Mouse (Mus musculus): Measurements from ENCODE around the gene Hebp2.

Gene Hebp2

DNA sequence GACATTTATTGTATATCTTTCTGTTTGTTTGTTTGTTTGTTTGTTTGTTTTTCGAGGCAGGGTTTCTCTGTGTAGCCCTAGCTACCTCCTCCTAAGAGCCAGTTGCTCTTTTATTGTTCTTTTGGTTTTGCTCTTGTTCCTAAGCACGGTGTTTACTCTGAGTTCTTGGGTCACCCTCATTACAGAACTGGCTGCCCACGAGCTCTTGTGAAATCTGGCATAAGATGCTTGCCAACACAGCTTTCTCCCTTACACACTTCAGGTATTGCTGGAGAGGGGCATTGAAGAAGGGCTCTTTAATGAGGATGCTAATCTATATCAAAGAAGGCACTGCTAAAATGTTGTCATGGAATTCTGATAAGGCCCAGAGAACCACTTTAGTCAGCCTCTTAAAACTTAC is 35.2 kb downstream of the Hebp2 start:
- no peak for DNase-seq (ENCODE audit: low read depth)

DNA sequence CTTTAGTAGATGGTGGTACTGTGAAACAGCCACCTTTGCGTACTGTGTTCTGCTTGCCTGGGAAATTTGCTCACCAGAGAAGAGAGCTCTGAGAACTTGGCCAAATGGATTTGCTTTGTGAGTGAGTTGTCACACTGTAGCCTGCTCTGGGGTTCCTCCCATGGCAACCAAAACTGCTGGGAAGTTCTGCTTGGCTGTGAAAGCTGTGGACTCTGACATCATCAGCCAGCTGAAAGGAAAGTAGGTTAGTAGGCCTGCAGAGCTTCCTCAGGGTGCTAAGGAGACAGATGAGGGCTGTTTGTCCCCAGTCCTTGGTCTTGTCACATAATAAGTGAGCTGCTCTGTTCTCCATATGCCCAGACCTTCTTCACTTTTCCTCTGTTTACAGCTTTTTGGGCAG is 37.3 kb downstream of the Hebp2 start:
- no peak for DNase-seq (ENCODE audit: low read depth)

DNA sequence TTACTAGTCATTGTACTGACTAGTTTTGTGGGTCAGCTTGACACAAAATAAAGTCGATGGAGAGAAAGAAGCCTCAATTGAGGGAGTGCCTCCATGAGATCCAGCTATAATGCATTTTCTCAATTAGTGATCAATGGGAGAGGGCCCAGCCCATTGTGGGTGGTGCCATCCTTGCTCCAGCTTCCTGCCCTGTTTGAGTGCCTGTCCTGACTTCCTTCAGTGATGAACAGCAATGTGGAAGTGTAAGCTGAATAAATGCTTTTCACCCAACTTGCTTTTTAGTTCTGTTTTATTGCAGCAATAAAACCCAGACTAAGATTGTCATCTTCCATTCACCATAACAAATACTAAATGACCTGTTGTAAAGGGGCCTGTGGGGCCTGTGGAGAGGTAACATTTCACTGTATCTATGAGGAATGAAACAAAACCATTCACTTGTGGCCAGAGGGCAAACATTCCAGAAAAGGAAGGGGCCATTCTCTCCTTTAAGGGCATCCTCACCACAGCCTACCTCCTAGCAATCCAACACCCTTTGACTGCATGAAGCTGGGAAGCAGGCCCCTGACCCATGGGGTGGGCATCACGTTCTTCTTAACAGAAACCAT is 37.9 kb downstream of the Hebp2 start:
- DNase-seq (ENCODE audit: low read depth), result no peak

DNA sequence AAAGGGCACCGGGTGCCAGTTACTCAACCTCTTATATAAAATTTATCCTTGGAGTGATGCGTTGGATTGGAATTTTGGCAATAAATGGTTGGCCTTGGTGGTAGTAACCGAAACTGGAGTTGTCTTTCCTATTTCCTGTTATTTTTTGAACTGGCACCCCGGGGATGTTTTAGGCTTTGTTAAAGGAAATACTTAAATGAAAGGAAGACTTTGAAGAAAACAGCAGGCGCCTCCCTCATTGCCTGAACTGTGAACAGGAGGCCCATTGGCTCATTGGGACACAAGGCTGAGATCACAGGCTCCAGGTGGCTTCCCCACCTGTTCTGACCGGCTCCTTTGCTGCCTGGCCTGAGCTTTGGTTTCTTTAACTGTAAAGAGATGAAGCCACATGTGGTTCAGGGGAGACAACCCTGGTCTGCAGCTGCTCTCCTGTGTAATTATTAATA is 39.4 kb downstream of the Hebp2 start:
- no peak for DNase-seq (ENCODE audit: low read depth)

DNA sequence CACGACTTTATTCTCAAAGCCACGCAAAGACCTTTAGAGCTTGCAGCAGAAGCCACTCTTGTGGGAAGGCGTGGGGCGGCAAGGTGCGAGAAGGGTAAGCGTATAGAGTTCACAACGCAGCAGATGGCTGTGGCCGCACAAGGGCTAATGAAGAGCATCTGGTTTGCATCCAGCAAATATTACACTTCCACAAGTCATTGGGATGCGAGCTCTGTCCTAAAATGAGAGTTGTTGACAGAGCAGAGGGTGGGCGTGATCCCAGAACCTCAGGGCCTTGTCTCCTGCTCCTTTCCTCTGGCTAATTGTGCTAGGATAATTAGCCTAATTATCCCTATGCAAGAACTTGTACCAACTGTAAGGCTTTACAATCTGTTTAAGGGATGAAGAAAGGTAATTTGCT is 40.2 kb downstream of the Hebp2 start:
- no peak for DNase-seq (ENCODE audit: low read depth)

DNA sequence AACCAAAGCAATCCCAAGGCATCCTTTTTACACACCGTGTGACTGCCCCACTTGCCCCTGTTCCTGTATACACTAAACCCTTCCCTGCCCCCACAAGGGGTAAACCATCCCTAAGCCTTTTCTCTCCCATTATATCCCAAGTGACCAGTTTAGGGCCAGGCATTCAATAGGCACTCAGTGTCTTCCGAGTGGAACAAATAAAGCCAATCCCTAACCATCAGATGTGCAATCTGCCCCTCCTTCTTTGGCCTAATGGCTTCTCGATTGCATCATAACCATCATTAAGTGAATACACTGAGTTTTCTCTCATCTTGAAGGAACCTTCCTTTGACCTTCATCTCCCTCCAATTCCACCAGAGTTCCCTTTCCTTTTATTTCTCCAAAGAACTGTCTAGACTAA is 43.9 kb downstream of the Hebp2 start:
- no peak for DNase-seq (ENCODE audit: low read depth)

DNA sequence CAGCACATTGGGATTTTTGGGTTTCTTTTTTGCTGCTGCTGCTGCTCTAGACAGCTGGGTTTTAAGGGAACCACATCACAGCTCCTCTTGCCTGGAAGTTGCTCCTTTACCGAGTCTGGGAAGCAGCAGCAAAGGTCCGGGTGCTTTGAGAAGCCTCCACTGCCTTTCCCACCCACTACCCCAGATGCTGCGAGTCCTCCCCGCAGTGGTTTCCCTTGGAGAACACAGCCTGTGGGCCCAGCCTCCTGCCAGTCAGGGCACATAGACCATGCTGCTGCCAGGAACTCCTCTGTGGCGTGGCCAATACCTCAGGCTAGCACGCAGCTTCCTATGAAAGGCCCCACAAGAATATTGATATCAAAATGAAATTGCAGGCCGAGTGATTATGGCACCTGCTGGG is 48.8 kb downstream of the Hebp2 start:
- DNase-seq (ENCODE audit: low read depth), result no peak

DNA sequence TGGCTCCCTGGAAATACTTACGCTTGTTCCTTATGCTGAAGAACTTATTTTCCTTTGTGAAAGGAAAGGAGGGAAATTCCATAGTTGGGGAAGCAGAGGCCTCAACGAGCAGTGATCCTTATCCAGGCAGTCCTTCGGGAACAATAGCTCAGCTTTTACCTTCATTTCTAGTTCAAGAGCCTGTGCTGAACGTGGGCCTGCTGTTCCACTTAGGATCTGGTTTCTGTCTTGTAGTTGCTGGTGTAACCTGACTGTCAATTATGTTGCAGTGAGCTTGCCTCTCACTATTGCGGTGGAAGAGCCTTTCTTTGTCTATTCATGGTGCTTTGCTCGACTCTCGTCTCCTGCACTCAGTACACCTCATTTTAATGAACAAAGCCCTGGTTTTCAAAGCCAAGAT is 51.6 kb downstream of the Hebp2 start:
- no peak for DNase-seq (ENCODE audit: low read depth)

DNA sequence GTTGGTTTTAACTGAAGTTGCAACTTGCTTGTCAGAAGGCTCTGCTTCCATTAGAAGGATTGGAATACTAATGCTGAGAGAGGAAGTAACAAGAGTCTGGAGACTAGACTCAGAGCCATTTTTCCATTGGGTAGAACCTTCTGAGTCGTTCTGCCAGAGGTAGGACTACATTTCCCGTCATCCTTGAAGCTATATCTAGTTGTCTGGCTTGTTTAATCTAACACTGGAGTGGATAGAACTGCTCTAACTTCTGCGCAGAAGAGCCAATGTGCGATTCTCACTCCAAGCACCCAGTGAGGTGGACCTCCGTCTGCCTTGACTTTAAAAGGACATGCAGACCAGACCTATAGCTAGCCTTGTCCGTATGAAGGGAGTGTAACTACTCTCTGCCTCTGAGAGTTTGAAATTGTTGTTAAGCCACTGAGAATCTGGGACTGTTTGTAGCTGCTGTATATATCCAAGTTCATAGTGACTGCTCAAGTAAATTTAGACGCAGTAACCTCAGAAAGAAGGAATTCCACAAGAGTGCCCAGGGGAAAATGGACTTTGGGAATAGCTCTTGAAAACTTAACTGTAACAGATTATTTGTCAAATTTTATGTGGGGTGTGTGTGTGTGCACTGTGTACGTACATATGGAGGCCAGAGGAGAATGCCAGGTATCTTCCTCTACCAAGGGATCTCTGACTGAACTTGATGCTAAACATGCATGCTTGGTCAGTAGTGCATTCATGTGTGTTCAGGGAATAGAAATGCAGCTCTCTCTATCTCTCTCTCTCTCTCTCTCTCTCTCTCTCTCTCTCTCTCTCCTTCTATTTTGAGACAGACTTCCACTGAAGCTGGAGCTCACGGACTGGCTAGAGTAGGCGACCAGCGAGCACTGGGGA is 52.6 kb downstream of the Hebp2 start:
- DNase-seq (ENCODE audit: low read depth), result no peak

DNA sequence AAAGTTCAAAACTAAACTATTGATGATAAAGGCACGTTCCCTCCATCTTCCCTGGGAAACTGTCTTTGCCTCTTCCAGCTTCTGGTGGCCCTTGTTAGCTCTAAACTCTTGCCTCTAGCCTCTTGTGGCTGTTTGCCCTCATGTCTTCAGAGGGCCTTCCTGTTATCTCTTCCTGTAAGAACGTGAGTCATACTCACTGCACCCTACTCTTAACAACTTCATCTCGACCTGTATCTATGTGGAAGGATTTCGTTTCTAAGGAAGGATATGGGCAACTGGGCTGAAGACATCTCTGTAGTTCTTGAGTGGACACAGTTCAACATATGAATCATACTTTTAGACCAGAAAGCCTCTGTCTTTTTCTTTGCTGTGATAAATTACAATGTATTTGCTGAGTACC is 53.9 kb downstream of the Hebp2 start:
- no peak for DNase-seq (ENCODE audit: low read depth)

DNA sequence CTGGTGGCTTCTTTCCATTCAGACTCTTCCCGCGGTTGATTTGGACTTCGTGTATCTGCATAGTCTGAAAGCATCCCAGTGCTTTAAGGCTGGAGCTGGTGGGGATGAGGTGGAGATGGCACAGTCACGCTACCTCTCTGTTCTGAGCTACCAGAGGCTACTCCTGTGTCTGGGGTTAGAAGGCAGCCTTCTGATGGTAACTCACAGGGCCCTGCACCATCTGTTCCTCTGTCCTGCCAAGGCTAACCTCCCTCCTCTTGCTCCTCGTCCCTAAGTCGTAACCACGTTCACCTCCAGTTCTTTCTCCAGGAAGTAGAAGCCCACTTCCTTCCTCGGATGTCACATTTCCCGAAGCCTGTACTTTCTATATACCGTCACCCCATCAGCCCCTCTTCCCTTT is 55.9 kb downstream of the Hebp2 start:
- DNase-seq (ENCODE audit: low read depth), result no peak

Data from naive thymus-derived CD4-positive, alpha-beta T cell, adult 2 months (primary cell).